Mouse (Mus musculus): Measurements from ENCODE around the gene Spag16. TPM values are rescaled to one million over a fixed set of nuclear protein-coding genes. Genes with fewer than 3 reads are reported as not detected.

Spag16 gene
- polyA plus RNA-seq, 1 experiment = 117 TPM

DNA sequence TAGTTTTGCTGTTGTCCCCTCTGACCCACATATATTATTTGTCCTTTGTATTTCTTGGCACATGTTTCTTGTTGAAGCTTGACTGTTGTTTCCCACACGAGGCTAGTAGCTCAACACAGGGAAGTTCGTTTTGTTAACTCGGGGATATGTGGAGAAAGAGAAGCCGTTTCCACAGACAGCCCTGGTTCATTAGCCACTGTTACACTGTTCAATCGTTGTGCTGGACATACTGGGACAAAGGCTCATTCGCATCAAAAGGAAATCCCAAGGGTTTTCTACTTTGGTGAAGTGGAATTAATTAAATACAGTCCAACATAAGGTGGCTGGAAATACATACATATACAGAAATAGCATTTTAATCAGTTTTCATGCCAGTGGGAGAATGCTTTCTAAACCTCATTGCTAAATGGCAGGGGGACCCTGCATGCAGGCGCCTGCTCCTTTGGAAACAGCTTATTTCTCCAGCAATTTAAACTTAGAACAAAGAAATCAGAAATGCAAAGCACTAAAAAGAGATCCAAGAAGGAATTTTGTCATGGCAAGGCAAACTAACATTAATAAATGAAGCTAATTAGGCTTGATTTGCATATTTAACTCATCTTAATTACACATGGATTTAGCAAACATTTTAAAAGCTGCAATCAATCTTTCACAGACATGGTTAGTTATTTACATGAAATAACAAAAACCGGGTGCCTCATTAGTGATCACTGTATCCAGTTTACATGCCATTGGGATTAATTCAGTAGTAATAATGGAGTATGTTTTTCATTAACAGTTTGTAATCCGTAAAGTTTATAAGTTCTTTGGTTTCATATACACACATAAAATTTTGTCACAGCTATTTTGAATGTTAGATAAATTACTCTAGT is 615.7 kb downstream of the Spag16 start:
- no peaks in the 10 kb centered on the region for H3K4me1 ChIP-seq (ENCODE audit: control insufficient read depth, insufficient read depth, low read length)
- no peak for TF ChIP-seq CTCF (IDR thresholded peaks at IDR 0.05; ENCODE audit: control insufficient read depth, insufficient read depth, insufficient replicate concordance, low read depth, low read length)
- no peak for TF ChIP-seq POLR2A (IDR thresholded peaks at IDR 0.05; ENCODE audit: control insufficient read depth, low read depth, low read length)
- no peak overlapping the region for H3K27ac ChIP-seq (ENCODE audit: control insufficient read depth, insufficient read depth, low read depth, low read length)
- H3K27me3 ChIP-seq (ENCODE audit: control insufficient read depth, insufficient read depth, low read length) = no peaks in the 10 kb centered on the region
- no peak overlapping the region for H3K4me3 ChIP-seq (ENCODE audit: control insufficient read depth, low read depth, low read length)
- no peaks in the 10 kb centered on the region for H3K36me3 ChIP-seq (ENCODE audit: control insufficient read depth, insufficient read depth, low read length)

DNA sequence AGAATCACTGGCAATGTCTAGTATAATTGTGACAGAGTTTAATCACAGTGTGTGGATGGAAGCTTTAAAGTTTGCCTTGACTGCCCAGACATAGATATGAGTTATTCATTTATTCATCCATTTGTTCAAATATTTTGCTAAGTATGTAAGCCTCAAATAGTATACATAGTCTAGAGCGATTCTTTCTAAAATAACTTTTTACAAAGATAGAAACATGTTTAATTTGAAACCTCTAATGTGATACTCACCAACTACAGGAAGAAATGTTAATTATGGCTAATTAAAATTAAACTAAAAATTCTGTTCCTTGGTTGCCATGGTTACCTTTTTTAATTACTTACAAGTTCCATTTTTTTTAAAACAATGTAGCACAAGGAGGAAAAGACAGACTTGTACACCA is 653.1 kb downstream of the Spag16 start:
- H3K36me3 ChIP-seq (ENCODE audit: control insufficient read depth, insufficient read depth, low read length) = no peaks in the 10 kb centered on the region
- no peak overlapping the region for H3K4me3 ChIP-seq (ENCODE audit: control insufficient read depth, low read depth, low read length)
- H3K27ac ChIP-seq (ENCODE audit: control insufficient read depth, insufficient read depth, low read depth, low read length) = no peak overlapping the region
- H3K4me1 ChIP-seq (ENCODE audit: control insufficient read depth, insufficient read depth, low read length) = no peaks in the 10 kb centered on the region
- H3K27me3 ChIP-seq (ENCODE audit: control insufficient read depth, insufficient read depth, low read length) = no peaks in the 10 kb centered on the region
- TF ChIP-seq POLR2A (IDR thresholded peaks at IDR 0.05; ENCODE audit: control insufficient read depth, low read depth, low read length) = no peak
- no peak for TF ChIP-seq CTCF (IDR thresholded peaks at IDR 0.05; ENCODE audit: control insufficient read depth, insufficient read depth, insufficient replicate concordance, low read depth, low read length)

DNA sequence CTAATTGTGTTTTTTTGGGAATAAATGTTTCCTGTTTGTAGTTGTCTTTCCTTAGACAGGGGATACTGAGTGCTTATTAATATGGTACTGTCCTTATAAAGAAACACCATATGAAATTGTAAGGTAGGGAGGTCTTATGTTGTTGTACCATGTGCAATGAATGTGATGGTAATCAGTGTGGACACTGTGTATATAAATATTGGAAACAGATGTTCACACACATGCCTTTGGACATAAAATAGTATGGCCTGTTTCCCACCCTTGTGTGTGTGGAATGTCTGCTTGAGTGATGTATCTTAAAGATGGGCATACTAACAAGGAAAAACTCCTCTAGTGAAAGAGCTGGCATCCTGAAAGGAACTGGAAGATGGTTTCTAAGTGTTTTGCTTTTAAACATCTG is 692.1 kb downstream of the Spag16 start:
- Histone ChIP-seq H3K4me1 (ENCODE audit: control insufficient read depth, insufficient read depth, low read length) (no peaks in the 10 kb centered on the region), H3K27me3 (ENCODE audit: control insufficient read depth, insufficient read depth, low read length) (no peaks in the 10 kb centered on the region), H3K36me3 (ENCODE audit: control insufficient read depth, insufficient read depth, low read length) (no peaks in the 10 kb centered on the region), H3K4me3 (ENCODE audit: control insufficient read depth, low read depth, low read length) (no peak overlapping the region), H3K27ac (ENCODE audit: control insufficient read depth, insufficient read depth, low read depth, low read length) (no peak overlapping the region)
- TF ChIP-seq CTCF (IDR thresholded peaks at IDR 0.05; ENCODE audit: control insufficient read depth, insufficient read depth, insufficient replicate concordance, low read depth, low read length) (no peak), POLR2A (IDR thresholded peaks at IDR 0.05; ENCODE audit: control insufficient read depth, low read depth, low read length) (no peak)

DNA sequence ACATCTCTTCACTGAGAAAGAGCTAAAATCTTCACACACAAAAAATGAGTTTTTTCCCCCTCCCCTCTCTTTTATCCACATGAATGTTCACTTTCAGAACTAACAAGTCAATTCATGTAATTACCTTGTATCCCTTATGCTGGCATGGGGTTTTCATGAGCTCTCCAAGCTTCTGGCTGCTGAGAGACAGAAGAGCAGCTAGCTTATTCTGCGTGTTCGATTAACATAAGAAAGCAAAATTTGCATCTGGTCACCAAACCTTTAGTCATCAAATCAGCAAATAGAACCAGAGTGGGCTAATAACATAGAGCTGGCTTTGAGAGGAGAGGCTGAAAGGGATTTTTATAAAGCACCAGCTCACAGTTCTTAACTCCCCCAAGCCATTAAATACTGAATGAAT is 700.4 kb downstream of the Spag16 start:
- TF ChIP-seq POLR2A (IDR thresholded peaks at IDR 0.05; ENCODE audit: control insufficient read depth, low read depth, low read length) (no peak), CTCF (IDR thresholded peaks at IDR 0.05; ENCODE audit: control insufficient read depth, insufficient read depth, insufficient replicate concordance, low read depth, low read length) (no peak)
- no peaks in the 10 kb centered on the region for H3K27me3 ChIP-seq (ENCODE audit: control insufficient read depth, insufficient read depth, low read length)
- H3K4me3 ChIP-seq (ENCODE audit: control insufficient read depth, low read depth, low read length) = no peak overlapping the region
- H3K27ac ChIP-seq (ENCODE audit: control insufficient read depth, insufficient read depth, low read depth, low read length) = no peak overlapping the region
- H3K4me1 ChIP-seq (ENCODE audit: control insufficient read depth, insufficient read depth, low read length) = no peaks in the 10 kb centered on the region
- no peaks in the 10 kb centered on the region for H3K36me3 ChIP-seq (ENCODE audit: control insufficient read depth, insufficient read depth, low read length)

DNA sequence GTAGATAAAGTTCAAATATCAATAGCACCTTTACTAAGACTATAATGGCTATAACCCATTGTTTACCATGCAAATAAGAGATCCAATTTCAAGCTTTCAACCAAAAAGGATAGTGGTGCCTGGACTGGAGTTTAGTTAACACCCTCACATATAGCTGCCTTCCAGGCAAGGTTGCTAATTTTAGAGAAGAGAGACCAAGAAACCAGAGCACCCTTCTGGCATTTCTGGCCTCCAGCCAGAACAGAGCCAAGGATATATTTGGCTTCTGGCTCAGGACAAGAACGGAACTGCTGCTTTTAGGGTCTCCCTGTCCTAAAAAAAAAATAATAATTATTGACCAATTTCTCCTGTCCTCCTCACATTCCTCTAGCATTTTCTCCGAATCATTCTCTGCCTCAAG is 703.0 kb downstream of the Spag16 start:
- no peak for TF ChIP-seq CTCF (IDR thresholded peaks at IDR 0.05; ENCODE audit: control insufficient read depth, insufficient read depth, insufficient replicate concordance, low read depth, low read length)
- TF ChIP-seq POLR2A (IDR thresholded peaks at IDR 0.05; ENCODE audit: control insufficient read depth, low read depth, low read length) = no peak
- Histone ChIP-seq H3K27ac (ENCODE audit: control insufficient read depth, insufficient read depth, low read depth, low read length) (no peak overlapping the region), H3K4me1 (ENCODE audit: control insufficient read depth, insufficient read depth, low read length) (no peaks in the 10 kb centered on the region), H3K36me3 (ENCODE audit: control insufficient read depth, insufficient read depth, low read length) (no peaks in the 10 kb centered on the region), H3K27me3 (ENCODE audit: control insufficient read depth, insufficient read depth, low read length) (no peaks in the 10 kb centered on the region), H3K4me3 (ENCODE audit: control insufficient read depth, low read depth, low read length) (no peak overlapping the region)

DNA sequence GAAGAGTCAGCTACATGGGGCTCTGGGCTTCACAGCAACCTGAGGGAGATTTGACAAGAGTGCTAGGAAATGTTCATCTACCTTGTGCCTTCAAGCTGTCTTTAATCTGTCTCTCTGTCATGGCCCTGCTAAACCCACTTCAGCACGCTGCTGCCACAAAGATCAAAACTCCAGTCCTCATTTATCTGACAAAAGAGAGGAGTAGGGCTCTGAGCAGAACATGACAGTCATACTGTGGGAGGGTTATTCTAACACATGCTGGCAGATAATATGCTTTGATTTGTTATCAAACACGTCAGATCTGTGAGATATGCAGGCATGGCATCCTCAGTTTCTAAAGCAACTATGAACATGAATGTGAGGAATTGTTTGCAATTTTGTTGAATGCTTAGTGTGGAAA is 725.1 kb downstream of the Spag16 start:
- H3K27ac ChIP-seq (ENCODE audit: control insufficient read depth, insufficient read depth, low read depth, low read length) = no peak overlapping the region
- H3K4me3 ChIP-seq (ENCODE audit: control insufficient read depth, low read depth, low read length) = no peak overlapping the region
- TF ChIP-seq POLR2A (IDR thresholded peaks at IDR 0.05; ENCODE audit: control insufficient read depth, low read depth, low read length) (no peak), CTCF (IDR thresholded peaks at IDR 0.05; ENCODE audit: control insufficient read depth, insufficient read depth, insufficient replicate concordance, low read depth, low read length) (no peak)
- no peaks in the 10 kb centered on the region for H3K36me3 ChIP-seq (ENCODE audit: control insufficient read depth, insufficient read depth, low read length)
- no peaks in the 10 kb centered on the region for H3K4me1 ChIP-seq (ENCODE audit: control insufficient read depth, insufficient read depth, low read length)
- no peaks in the 10 kb centered on the region for H3K27me3 ChIP-seq (ENCODE audit: control insufficient read depth, insufficient read depth, low read length)

DNA sequence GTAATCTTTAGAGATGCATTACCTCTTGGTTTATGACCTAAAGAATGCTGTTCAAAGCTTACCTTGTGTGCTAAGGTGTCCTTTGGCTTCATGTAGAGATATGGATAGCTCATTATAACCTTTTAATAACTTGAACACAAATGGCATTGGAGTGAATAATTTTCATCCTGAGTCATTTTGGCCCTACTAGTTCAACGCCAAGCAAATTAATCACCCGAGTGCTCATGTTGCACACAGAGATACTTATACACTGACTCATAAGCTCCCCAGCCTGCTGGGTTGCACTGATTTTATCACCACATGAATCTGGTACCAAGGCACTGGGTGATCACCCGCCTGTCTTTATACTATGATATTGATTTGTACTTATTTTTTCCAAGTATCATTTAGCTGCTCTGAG is 795.0 kb downstream of the Spag16 start:
- TF ChIP-seq CTCF (IDR thresholded peaks at IDR 0.05; ENCODE audit: control insufficient read depth, insufficient read depth, insufficient replicate concordance, low read depth, low read length) (no peak), POLR2A (IDR thresholded peaks at IDR 0.05; ENCODE audit: control insufficient read depth, low read depth, low read length) (no peak)

More for the DNA sequence above, 795.0 kb downstream of the Spag16 start:
- no peak overlapping the region for H3K27ac ChIP-seq (ENCODE audit: control insufficient read depth, insufficient read depth, low read depth, low read length)
- H3K4me1 ChIP-seq (ENCODE audit: control insufficient read depth, insufficient read depth, low read length) = no peaks in the 10 kb centered on the region
- H3K4me3 ChIP-seq (ENCODE audit: control insufficient read depth, low read depth, low read length) = no peak overlapping the region
- no peaks in the 10 kb centered on the region for H3K27me3 ChIP-seq (ENCODE audit: control insufficient read depth, insufficient read depth, low read length)
- no peaks in the 10 kb centered on the region for H3K36me3 ChIP-seq (ENCODE audit: control insufficient read depth, insufficient read depth, low read length)
